Mouse (Mus musculus) frontal cortex, adult 2 months (tissue): ENCODE measurements around the gene 4933424G06Rik. TPM values are rescaled to one million over a fixed set of nuclear protein-coding genes. Genes with fewer than 3 reads are reported as not detected.
"Not testable (repeated sequence)": the region's sequence is repeated elsewhere in the genome, so short reads cannot be mapped to it uniquely, and the experiment has no call there.

Experiments
- DNase-seq, 2 experiments: peaks; one replicate each; pipeline ENCODE4 v3.0.0; 2022; ENCODE audit warnings: low spot score in 1 of 2; ENCODE audit errors: extremely low spot score in 1 of 2
- polyA plus RNA-seq: library from polyadenylated mRNA; depleted of rRNA; stranded (reverse); fragments of >200 nt; gene quantifications from 2 replicates; pipeline ENCODE4 v1.2.3, GENCODE M21; 2012; rRNA removed

Gene 4933424G06Rik
- 0.10 and 0.46 TPM in 2 replicates for polyA plus RNA-seq

GRCm38 (mm10) chr1:36709854-36710280 lies at the start of gene 4933424G06Rik:
4933424G06Rik (plus strand) TSS chr1:36710149.
- peak; percentile 97 to 98 for DNase-seq

GRCm38 (mm10) chr1:36664457-36664856 lies 45.5 kb upstream of the 4933424G06Rik start:
- DNase-seq, result peak in 1 of 2 experiments; percentile 48

DNA sequence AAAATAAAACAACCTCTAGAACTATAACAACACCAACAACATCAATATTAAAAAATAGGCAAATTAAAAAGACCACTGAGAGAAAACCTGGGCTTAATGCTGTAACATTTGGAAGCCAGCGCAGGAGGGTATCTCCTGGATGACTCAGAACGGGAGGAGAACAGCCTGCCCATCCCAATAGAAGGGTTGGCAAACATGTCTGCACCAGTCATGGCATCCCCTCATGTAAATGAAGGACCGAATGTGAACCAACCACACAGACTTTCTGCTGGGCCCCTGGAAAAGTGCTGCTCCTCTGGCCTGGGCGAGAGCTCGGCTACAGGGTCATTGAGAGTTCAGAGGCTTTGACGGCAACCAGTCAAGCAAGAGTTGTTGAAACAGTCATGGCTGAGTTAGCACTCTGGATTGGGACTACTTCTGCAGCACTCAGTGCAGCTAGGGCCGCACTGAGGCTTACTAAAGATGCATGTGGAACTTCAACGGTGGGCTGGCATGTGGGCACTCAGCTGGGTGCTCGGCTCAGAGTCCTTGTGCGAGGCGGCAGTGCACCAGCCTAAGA lies 44.7 kb upstream of the 4933424G06Rik start:
- no peak for DNase-seq

DNA sequence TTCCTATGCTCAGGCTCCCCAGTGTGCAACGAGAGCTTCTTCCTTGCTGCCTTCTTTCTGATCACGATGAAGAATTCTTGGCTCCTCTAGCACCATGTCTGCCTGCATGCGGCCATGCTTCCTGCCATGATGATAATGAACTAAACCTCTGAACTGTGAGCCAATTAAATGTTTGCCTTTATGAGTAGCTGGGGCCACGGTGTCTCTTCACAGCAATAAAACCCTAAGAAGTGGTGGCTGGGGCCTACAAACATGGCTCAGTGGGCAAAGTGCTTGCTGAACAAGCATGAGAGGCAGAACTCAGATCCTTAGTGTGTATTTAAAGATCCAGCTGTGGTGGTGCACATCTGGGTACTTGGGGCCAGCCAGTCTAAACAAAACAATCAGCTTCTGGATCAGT lies 44.0 kb upstream of the 4933424G06Rik start:
- no peak for DNase-seq

DNA sequence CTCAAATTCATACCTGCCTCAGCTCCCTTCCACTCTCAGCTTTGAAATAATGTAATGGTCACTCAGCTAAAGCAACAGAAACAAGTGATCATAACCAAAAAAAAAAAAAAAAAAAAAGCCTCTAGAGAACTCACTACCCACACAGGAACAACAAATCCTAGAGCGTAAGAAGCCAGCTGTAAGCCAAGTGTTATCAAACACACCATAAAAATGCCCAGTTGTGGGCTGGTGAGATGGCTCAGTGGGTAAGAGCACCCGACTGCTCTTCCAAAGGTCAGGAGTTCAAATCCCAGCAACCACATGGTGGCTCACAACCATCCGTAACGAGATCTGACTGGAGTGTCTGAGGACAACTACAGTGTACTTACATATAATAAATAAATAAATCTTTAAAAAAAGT lies 41.9 kb upstream of the 4933424G06Rik start:
- DNase-seq, result not testable (repeated sequence)

DNA sequence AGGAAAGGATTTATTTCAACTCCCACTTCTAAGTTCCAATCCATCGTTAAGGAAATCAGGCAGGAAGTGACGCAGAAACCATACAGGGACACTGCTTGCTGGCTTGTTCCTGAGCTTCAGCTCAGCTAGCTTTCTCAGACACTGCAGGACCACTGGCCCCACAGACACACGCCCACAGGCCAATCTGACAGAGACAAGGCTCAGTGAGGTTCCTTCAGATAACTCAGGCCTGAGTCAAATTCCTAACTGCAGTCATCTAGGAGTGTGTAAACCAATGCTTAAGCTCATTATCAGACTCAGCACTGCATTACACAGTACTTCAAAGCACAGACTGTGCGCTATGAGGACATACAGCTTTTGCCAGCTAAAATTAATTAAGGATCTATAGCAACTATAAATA lies 39.7 kb upstream of the 4933424G06Rik start:
- no peak for DNase-seq

DNA sequence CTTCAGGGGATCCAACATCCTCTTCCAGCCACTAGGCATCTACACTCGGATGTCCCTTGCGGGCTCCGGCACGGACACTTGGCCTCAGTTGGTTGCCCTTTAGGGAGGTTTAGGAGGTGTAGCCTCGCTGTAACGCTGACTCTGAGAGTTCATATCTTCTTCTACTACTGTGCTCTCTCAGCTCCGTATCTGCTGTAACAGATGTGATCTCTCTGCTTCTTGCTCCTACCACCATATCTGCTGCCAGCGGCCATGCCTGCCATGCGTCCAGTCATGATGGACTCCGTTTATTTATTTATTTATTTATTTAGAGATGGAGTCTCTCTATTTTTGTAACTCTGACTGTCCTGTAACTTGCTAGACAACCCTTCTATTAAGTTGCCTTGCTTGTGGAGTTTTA lies 38.7 kb upstream of the 4933424G06Rik start:
- no peak for DNase-seq

GRCm38 (mm10) chr1:36672648-36673350 lies 37.1 kb upstream of the 4933424G06Rik start:
- DNase-seq, result no peak

DNA sequence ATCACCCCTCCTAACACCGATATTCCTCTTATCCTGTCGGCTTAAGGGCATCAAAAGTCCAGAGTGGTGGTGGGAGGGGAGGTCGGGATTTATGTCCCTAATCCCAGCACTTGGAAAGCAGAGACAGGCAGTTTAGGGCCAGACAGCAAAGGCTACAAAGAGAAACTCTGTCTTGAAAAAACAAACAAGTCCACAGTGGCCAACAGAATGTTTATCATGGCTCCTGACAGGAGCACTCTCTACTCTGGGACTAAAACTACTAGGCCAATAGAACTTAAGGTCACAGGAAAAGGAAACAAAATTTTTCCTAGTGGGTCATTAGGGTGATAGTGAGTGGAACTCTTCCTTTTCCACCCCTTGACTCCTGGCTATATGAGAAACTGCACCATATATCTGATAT lies 35.0 kb upstream of the 4933424G06Rik start:
- no peak for DNase-seq

- no peak for DNase-seq
Measured at GRCm38 (mm10) chr1:36680893-36681292, 29.1 kb upstream of the 4933424G06Rik start.

DNA sequence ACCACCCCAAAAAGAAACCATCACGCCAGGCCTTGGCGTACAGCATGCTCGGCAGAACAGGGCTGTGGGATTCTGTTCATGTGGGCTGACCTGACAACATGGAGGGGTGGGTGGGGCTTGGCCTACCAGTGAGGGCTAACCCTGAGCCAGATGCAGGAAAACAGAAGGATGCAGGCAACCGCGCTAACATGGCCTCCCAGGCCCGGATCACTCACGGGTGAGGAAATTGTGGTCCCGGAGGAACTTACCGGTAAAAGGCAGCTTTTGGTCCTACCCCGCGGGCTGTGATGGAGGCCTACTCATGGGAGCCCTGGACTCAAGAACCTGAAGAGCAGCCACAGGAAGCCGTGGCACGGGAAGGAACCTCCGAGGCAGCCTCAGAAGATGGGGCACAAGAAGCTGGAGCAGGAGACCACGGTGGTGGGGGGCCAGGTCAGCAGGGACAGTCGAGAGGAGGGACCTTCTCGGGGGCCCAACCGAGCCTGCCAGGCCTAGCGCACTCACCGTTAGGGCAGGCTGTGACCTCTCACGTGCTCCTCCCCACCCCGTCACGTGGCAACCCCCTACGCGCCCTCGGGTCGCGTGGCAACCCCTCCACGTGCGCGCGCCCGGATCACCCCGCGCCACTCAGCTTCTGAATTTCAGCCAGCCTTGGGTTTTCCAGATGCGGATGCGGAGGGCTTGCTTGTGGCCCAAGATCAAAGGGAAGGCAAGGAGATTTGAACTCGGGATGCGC lies 27.2 kb upstream of the 4933424G06Rik start, which contains the start of gene Fam178b:
Fam178b (minus strand) TSS at position 564 of the 736 bp plus-strand sequence.
- no peak for DNase-seq

DNA sequence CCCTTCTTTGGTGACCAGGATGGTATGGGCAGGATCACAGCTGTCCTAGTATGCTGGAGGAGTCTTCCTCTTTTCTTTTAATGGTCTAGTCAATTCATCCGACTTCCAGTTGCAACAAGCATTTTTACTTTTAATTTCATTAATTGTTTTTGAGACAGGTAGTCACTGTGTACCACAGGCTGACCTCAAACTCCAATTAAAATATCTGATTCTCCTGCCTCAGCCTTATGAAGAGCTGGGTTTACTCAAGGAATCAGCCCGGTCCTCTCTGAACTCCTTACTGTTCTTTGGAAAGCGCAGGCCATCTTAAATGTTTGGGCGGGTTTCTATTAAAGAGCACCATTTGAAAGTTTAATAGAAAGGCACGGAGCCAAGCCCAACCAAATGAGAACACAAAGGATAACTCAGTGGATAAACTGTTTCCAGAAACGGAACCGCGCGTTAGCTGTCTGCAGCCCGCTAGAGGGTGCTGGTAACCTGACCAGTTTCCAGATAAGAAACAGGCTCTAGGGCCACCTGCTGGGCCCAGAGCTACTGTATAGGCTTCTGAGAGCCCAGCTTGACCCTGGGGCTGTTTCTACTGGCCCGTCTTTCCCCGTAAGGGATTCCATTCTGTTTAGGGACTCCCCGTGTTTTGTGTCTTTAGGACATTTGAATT lies 26.0 kb upstream of the 4933424G06Rik start:
- DNase-seq, result peak; percentile 67 to 88

DNA sequence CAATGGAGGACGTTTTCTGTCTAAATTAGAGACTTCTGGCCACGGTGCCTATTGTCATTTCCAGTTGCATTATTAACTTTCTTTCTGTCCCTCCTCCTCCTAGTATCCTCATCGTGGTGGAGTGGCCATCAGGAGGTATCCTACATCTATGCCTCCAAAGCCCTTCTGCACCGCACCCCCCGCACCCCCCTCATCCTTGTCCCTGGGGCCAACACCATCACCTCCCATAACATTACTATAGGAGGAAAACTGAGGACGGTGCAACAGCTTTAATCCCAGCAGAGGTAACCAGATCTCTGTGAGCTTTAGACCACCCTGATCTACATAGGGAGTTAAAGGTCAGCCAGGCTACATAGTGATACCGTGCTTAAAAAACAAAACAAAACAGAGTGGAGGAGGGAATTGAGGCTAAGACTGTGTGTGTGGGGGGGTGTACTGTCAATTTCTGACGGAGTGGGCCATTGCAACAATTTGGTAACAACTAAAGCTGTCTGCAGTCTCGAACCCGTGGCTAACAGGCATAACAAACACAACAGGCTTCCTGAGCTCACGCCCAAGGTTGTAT lies 19.2 kb upstream of the 4933424G06Rik start:
- DNase-seq, result no peak

GRCm38 (mm10) chr1:36691271-36692155 lies 18.4 kb upstream of the 4933424G06Rik start, which contains the start of gene Cox5b:
Cox5b (plus strand) TSS chr1:36691449.
- peak; percentile 95 to 97 for DNase-seq

GRCm38 (mm10) chr1:36694871-36695270 lies 15.1 kb upstream of the 4933424G06Rik start:
- DNase-seq, result no peak

GRCm38 (mm10) chr1:36696411-36696810 lies 13.5 kb upstream of the 4933424G06Rik start:
- DNase-seq, result no peak

- no peak for DNase-seq
Measured at GRCm38 (mm10) chr1:36697030-36697429, 12.9 kb upstream of the 4933424G06Rik start.

GRCm38 (mm10) chr1:36707166-36707565 lies 2.8 kb upstream of the 4933424G06Rik start:
- peak in 1 of 2 experiments; percentile 60 for DNase-seq

GRCm38 (mm10) chr1:36707797-36708196 lies 2.2 kb upstream of the 4933424G06Rik start:
- no peak for DNase-seq
